ENCODE assay signal across 17 mouse cellular contexts in genomic region chr12:71638246-71638645, GRCm38 (mm10).
"Had no signal": no experiment of that assay in that cellular context is flagged by ENCODE, and none has a peak within 500 bp of the region (broad histone marks: within the 10 kb centered on the region; RNA-seq: fewer than 3 reads in every experiment).

No protein-coding gene starts in this region.

- H3K36me3 ChIP-seq: midbrain, embryonic 10.5 days; midbrain, embryonic 13.5 days; midbrain, embryonic 15.5 days; neural tube, embryonic 13.5 days; neural tube, embryonic 15.5 days had no signal

- H3K27ac ChIP-seq: midbrain, embryonic 10.5 days; midbrain, embryonic 13.5 days; midbrain, embryonic 15.5 days; neural tube, embryonic 13.5 days; neural tube, embryonic 15.5 days had no signal

- H3K27me3 ChIP-seq: midbrain, embryonic 13.5 days; midbrain, embryonic 15.5 days; neural tube, embryonic 13.5 days; neural tube, embryonic 15.5 days had no signal

- ATAC-seq: midbrain, embryonic 13.5 days; midbrain, embryonic 15.5 days had no signal

- H3K9ac ChIP-seq: lung, embryonic 14.5 days; midbrain, embryonic 13.5 days; midbrain, embryonic 15.5 days; neural tube, embryonic 13.5 days; neural tube, embryonic 15.5 days had no signal

- DNase-seq: lung, adult 18-20 months; lung, embryonic 14.5 days; lung, postnatal 10 days; lung, postnatal 4 days; right cerebral cortex, adult 18-20 months; right cerebral cortex, postnatal 25 days; right cerebral cortex, postnatal 4 days; spleen, adult 18-20 months; thymus, adult 18-20 months; thymus, postnatal 14 days; thymus, postnatal 36 days had no signal

- H3K4me3 ChIP-seq: midbrain, embryonic 10.5 days; midbrain, embryonic 13.5 days; midbrain, embryonic 15.5 days; myocyte; neural tube, embryonic 13.5 days; neural tube, embryonic 15.5 days had no signal

- H3K9me3 ChIP-seq: midbrain, embryonic 10.5 days; midbrain, embryonic 13.5 days; midbrain, embryonic 15.5 days; neural tube, embryonic 13.5 days; neural tube, embryonic 15.5 days had no signal

- H3K4me2 ChIP-seq: lung, embryonic 14.5 days; midbrain, embryonic 13.5 days; midbrain, embryonic 15.5 days; neural tube, embryonic 13.5 days; neural tube, embryonic 15.5 days had no signal
